Mouse (Mus musculus) hindbrain, embryonic 14.5 days (tissue): ENCODE measurements around the gene Glipr2. TPM values are rescaled to one million over a fixed set of nuclear protein-coding genes. Genes with fewer than 3 reads are reported as not detected.

Experiments used
- ATAC-seq: fragments of 200-750 bp; cut with Nextera tagmentation; 2 replicates; pipeline ENCODE4 v1.8.0; 2017; ENCODE audit warnings: moderate number of reproducible peaks, mild to moderate bottlenecking, moderate TSS enrichment, moderate library complexity; ENCODE audit not compliant: low FRiP score
- DNase-seq: peaks from one replicate; pipeline ENCODE4 v3.0.0-alpha.2; 2015; ENCODE audit warnings: low spot score
- H3K27ac ChIP-seq: fragments of 300-500 bp; sonication (generic); 2 replicates; pipeline ENCODE4 v1.5.1; 2014; ENCODE audit warnings: mild to moderate bottlenecking, moderate library complexity
- H3K27me3 ChIP-seq: fragments of 300-500 bp; sonication (generic); 2 replicates; pipeline ENCODE4 v1.6.1; 2014; ENCODE audit warnings: mild to moderate bottlenecking, low read length, mixed read lengths; ENCODE audit not compliant: control insufficient read depth, insufficient read depth
- H3K36me3 ChIP-seq: fragments of 300-500 bp; sonication (generic); replicated peaks from 2 replicates; pipeline ENCODE4 v1.6.1; 2014; ENCODE audit not compliant: control insufficient read depth, insufficient read depth
- H3K4me1 ChIP-seq: fragments of 300-500 bp; sonication (generic); replicated peaks from 2 replicates; pipeline ENCODE4 v1.6.1; 2014; ENCODE audit warnings: antibody characterized with exemption, low read length, mixed read lengths; ENCODE audit not compliant: control insufficient read depth, insufficient read depth
- H3K4me2 ChIP-seq: fragments of 300-500 bp; sonication (generic); replicated peaks from 2 replicates; pipeline ENCODE4 v1.6.1; 2014; ENCODE audit warnings: mild to moderate bottlenecking, moderate library complexity
- H3K4me3 ChIP-seq: fragments of 300-500 bp; sonication (generic); replicated peaks from 2 replicates; pipeline ENCODE4 v1.5.1; 2014; ENCODE audit warnings: mild to moderate bottlenecking, low read length
- H3K9ac ChIP-seq: fragments of 300-500 bp; sonication (generic); 2 replicates; pipeline ENCODE4 v1.6.1; 2014
- H3K9me3 ChIP-seq: fragments of 300-500 bp; sonication (generic); 2 replicates; pipeline ENCODE4 v1.6.1; 2016; ENCODE audit warnings: low read length; ENCODE audit not compliant: control insufficient read depth
- WGBS: fragments of 180-500 bp; shearing (Covaris S2); extraction: QIAGEN DNeasy Blood & Tissue Kit; methylation state at CpG from one replicate; pipeline ENCODE4 v1.1.7; 2014; 5-methylcytosine and 5-hydroxymethylcytosine counted together
- polyA plus RNA-seq: library from polyadenylated mRNA; unstranded; fragments of >200 nt; fragmentation: Nextera tagmentation; extraction: Ambion mirVana; gene quantifications from 2 replicates; pipeline ENCODE4 v1.2.1, GENCODE M21; 2014

Glipr2 gene
- polyA plus RNA-seq, 1 experiment from 2014 or later, result 41.4 TPM

DNA sequence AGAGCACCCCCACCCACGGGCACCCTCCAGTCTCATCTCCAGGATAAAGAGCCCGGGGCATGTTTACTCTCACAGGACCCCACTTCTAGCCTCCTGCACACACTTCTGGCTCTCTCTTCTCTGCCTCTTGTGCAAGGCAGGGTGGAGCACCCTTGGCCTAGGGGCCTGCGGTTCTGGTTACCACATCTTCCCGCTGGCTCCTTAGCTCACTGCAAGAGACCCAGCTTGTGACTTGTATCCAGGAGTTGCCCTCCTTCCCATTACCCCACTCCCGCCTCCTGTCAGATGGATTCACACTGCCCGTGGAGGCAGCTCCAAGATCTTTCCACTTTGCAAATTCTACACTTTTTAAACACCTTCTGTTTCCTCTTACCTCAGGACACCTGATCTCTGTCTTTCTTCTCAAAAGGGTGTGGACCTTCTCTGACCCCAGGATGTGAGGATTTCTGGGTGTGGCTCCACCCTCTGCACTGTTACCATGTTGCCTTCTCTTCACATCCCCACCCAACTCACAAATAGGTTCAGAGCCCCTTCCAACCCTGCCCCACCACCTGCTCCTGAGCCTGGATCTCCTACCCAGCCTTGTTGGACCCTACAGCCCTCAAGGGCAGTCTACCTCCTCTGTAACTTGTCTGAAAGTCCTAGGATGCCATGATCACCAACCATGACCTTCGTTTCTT lies 8.8 kb downstream of the Glipr2 start:
- 86% methylated on average over 7 of the region's 7 CpGs for WGBS
- Histone ChIP-seq H3K4me2 (no peak overlapping the region), H3K36me3 (peaks cover 6% of the 10 kb centered on the region; the same call in 1 of the 2 replicates), H3K27me3 (no peaks in the 10 kb centered on the region; the same call in 1 of the 2 replicates), H3K4me1 (peaks cover 20% of the 10 kb centered on the region; the same call in 1 of the 2 replicates), H3K9ac (no peak overlapping the region), H3K4me3 (no peak overlapping the region), H3K9me3 (no peaks in the 10 kb centered on the region), H3K27ac (no peak overlapping the region)
- ATAC-seq (no peak), DNase-seq (no peak)

DNA sequence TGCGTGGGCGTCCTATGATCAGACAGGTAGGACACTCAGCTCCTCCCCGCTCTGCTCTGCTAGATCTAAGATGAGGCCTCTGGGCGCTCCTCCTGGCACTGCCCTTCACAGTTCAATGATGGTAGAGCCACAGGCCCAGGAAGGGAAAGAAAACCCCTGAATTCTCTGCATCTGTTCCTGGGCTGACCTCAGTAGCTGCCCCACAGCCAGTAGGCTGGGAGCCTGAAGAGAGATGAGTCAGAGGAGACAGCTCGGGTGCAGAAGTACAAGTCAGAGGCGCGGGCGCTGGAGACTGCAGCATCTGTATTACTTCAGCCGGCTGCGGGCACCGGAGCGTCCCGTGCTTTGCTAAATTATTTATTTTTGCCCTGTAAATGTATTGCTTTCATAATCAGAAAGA lies 11.4 kb downstream of the Glipr2 start:
- Histone ChIP-seq H3K9ac (no peak overlapping the region), H3K36me3 (peaks cover 7% of the 10 kb centered on the region; the same call in 1 of the 2 replicates), H3K4me2 (no peak overlapping the region), H3K9me3 (no peaks in the 10 kb centered on the region), H3K4me1 (peaks cover 28% of the 10 kb centered on the region), H3K4me3 (no peak overlapping the region), H3K27ac (no peak overlapping the region), H3K27me3 (no peaks in the 10 kb centered on the region; the same call in 1 of the 2 replicates)
- 48% methylated on average over 13 of the region's 13 CpGs for WGBS
- ATAC-seq (no peak), DNase-seq (no peak)

DNA sequence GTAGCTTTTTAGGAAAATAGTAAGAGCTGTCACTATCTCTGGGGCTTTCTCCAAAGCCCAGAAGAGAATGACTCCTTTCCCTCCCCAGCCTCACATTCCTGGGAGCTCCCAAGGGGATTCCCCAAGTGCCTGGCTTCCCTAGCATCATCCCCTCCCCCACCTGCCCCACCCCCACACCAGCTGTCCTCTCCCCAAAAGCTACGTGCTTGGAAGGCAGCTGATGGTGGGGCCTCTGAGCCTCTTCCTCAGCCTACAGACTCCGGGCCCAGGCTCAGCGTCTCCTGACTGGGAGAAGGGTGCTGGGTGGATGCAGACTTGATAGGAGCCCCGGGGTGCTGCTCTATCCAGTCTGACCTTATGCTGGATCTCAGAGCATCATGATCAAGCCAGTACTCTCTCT lies 12.2 kb downstream of the Glipr2 start:
- Histone ChIP-seq H3K36me3 (peaks cover 7% of the 10 kb centered on the region; the same call in 1 of the 2 replicates), H3K9ac (no peak overlapping the region), H3K4me3 (no peak overlapping the region), H3K4me1 (peaks cover 28% of the 10 kb centered on the region), H3K27me3 (no peaks in the 10 kb centered on the region; the same call in 1 of the 2 replicates), H3K9me3 (no peaks in the 10 kb centered on the region), H3K4me2 (no peak overlapping the region), H3K27ac (no peak overlapping the region)
- no peak for ATAC-seq
- DNase-seq, result no peak
- 16% methylated on average over 4 of the region's 4 CpGs for WGBS

DNA sequence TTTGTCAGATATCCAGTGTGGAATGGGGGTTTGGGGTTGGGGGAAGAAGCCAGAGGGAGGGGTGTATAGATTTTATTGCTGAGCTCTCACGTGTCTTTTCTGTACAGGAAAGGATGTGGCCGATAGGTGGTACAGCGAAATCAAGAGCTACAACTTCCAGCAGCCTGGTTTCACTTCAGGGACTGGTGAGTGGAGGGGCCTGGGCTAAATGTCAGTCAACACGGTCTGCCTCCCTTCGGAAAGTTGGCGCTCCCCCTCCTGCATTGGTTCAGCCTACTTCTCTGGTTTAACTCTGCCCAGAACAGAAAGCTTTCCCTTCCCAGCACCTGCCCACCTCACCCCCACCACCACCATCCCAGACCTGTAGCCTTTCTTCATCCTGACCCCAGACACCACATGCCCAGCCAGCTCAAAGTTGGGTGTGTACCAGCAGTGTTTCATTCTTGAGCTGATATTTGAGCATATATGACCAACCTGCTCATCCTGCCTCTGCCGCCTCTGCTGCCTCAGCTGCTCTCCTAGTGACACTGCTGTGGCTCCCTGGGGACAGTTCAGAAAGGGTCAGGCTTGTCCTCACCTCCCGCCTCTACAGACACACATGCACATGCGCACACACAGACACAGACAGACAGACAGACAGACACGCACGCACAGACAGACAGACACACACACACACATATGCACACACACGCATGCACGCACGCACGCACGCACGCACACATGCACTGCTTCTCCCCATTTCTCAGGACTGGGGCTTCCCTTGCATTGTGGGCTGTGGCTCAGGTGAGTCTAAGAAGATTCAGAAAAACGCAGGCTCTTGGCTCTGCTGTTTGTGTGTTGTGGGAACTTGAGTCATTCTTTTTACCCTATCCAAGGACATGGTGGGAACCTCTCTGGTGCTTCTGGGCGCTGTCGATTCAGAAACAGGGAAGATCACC lies 13.5 kb downstream of the Glipr2 start:
- DNase-seq (no peak), ATAC-seq (no peak)
- Histone ChIP-seq H3K4me2 (no peak overlapping the region), H3K27me3 (no peaks in the 10 kb centered on the region; the same call in 1 of the 2 replicates), H3K4me3 (no peak overlapping the region), H3K9me3 (no peaks in the 10 kb centered on the region), H3K9ac (no peak overlapping the region), H3K36me3 (peaks cover 7% of the 10 kb centered on the region), H3K4me1 (peaks cover 28% of the 10 kb centered on the region), H3K27ac (no peak overlapping the region)
- WGBS, result 84% methylated on average over 20 of the region's 20 CpGs

DNA sequence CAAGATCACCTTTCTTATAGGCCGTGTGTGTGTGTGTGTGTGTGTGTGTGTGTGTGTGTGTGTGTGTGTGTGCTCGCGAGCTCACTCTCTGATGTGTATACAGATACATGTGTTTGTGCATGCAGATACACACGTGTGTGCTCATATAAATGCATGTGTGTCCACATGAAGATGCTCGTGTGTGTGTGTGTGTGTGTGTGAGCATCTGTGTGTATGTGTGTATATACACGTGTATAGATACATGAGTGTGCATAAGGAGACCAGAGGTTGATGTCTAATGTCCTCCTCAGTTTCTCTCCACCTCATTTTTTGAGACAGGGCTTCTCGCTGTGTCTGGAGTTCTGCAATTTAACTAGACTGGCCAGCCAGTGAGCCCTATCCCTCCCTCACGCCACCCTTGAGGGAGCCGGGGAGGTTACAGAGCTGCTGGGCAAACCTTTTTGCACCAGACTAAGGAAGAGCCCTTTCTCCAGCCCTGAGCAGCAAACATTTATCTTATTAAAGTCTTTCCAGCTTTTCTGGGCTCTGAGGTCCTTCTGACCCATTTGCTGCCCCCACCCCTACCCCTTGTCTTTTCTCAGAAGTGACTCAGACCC lies 14.4 kb downstream of the Glipr2 start:
- Histone ChIP-seq H3K27me3 (no peaks in the 10 kb centered on the region; the same call in 1 of the 2 replicates), H3K27ac (peak overlapping the region; percentile 57), H3K4me3 (no peak overlapping the region), H3K36me3 (peaks cover 7% of the 10 kb centered on the region), H3K9me3 (no peaks in the 10 kb centered on the region), H3K4me2 (0 out of 2 replicates have a peak overlapping the region, but pooled peaks have one; percentile 3), H3K9ac (no peak overlapping the region), H3K4me1 (peaks cover 28% of the 10 kb centered on the region)
- DNase-seq (no peak), ATAC-seq (no peak)
- 61% methylated on average over 9 of the region's 9 CpGs for WGBS

DNA sequence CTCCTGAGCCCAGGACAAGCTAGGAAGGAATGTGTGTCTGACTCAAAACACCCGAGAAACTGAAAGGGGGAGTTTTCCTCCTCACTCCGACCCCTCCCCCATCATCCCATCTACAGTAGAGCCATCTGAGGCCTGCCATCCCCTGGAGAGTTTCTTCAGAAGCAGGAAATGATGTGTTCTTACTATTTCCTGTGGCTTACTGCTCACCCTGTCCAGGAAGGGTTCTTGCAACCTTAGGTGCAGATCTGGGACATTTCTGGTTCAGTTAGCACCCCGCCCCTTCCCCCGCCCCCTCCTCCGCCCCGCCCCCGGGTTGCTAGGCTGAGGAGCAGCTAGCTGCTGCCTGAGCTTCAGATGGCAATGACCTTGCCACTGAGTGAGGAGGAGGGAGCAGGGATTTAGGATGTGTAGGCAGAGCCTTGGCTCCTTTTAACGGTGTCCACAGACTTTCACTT lies 15.0 kb downstream of the Glipr2 start:
- 0 out of 2 replicates have a peak, but pooled peaks have one; percentile 13 for ATAC-seq
- WGBS, result 4% methylated on average over 8 of the region's 8 CpGs

DNA sequence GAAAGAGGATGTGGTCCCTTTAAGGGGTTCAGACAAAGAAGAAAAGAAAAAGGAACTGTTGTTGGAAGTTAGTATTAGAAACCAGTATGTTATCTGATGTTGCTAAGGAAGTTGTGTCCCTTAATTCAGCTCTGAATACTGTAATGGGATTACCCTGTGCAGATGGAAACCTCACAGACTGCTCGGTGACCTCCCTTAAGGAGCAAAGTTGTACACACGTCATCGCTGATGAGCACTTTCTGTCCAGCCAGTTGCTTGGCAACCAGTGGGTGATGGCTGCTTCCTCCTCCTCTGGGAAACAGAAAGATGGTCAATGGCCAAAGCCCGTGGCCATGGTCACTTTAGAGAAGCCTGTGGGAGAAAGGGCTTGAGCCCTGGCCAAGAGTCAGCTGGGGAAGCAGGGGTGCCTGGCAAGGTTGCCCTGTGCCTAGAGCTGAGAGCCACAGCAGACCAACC lies 16.4 kb downstream of the Glipr2 start:
- H3K27ac ChIP-seq, result no peak overlapping the region

More for the DNA sequence above, 15.0 kb downstream of the Glipr2 start:
- H3K36me3 ChIP-seq, result peaks cover 7% of the 10 kb centered on the region
- no peak overlapping the region for H3K9ac ChIP-seq
- DNase-seq, result no peak
- H3K9me3 ChIP-seq, result no peaks in the 10 kb centered on the region
- 0 out of 2 replicates have a peak overlapping the region, but pooled peaks have one; percentile 3 for H3K4me2 ChIP-seq
- H3K4me3 ChIP-seq, result no peak overlapping the region
- H3K27me3 ChIP-seq, result no peaks in the 10 kb centered on the region
- H3K4me1 ChIP-seq, result peaks cover 28% of the 10 kb centered on the region
- H3K27ac ChIP-seq, result peak overlapping the region; percentile 57; the same call in 1 of the 2 replicates

DNA sequence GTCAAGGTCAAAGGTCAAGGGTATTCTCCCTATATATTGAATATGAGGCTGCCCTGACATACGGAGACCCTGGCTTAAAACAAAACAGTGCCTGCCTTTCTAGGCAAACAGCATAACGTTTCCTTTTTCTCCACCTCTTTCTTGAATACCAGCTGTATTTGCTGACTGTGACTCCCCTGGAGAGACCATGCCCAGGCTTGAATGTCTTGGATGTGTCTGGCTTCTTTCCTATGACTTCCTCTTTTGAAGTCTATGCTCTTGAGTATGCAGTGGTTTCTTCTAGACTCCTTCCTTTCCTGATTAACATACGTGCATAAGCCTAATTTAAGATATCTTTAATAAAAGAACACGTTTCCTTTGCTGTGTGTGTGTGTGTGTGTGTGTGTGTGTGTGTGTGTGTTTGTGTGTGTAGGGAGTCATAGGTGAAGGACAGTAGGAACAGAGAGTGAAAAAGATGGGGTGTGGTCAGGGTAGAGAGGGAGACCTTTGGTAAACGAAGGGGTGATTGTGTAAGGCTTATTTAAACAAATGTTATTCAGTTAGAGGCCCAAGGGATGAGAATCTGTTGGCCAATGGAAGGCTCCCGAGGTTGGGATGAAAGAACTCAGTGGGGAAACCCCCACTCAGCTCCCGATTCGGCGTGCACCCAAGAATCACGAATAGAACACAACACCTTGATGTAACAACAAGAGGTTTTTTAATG lies 17.9 kb downstream of the Glipr2 start:
- 80% methylated on average over 10 of the region's 10 CpGs for WGBS

More for the DNA sequence above, 16.4 kb downstream of the Glipr2 start:
- 23% methylated on average over 4 of the region's 4 CpGs for WGBS
- Histone ChIP-seq H3K9ac (no peak overlapping the region), H3K4me1 (peaks cover 18% of the 10 kb centered on the region), H3K4me2 (no peak overlapping the region), H3K9me3 (no peaks in the 10 kb centered on the region), H3K4me3 (no peak overlapping the region), H3K27me3 (no peaks in the 10 kb centered on the region), H3K36me3 (peaks cover 11% of the 10 kb centered on the region)
- no peak for ATAC-seq
- DNase-seq, result no peak

More for the DNA sequence above, 17.9 kb downstream of the Glipr2 start:
- no peak for DNase-seq
- Histone ChIP-seq H3K27me3 (no peaks in the 10 kb centered on the region), H3K9ac (no peak overlapping the region), H3K4me3 (no peak overlapping the region), H3K27ac (no peak overlapping the region), H3K4me2 (no peak overlapping the region), H3K9me3 (no peaks in the 10 kb centered on the region), H3K36me3 (peaks cover 11% of the 10 kb centered on the region), H3K4me1 (peaks cover 8% of the 10 kb centered on the region)
- no peak for ATAC-seq
